Mouse (Mus musculus) E14TG2a.4 (cell line): Measurements from ENCODE around the gene Slc27a3.
A peak's percentile ranks its signal among the peaks of the same experiment; 100 is the strongest.

Experiments used
- H3K27me3 ChIP-seq: 2 replicates; pipeline ENCODE4 v1.6.1; 2014; ENCODE audit warnings: low read length, control low read depth; ENCODE audit not compliant: insufficient read depth
- H3K36me3 ChIP-seq: 2 replicates; pipeline ENCODE4 v1.6.1; 2014; ENCODE audit warnings: low read length, control low read depth; ENCODE audit not compliant: insufficient read depth
- H3K4me1 ChIP-seq: replicated peaks from 2 replicates; pipeline ENCODE4 v1.6.1; 2014; ENCODE audit warnings: low read depth, low read length, control low read depth
- H3K4me3 ChIP-seq: replicated peaks from 2 replicates; pipeline ENCODE4 v1.5.1; 2014; ENCODE audit warnings: mild to moderate bottlenecking, low read length
- H3K9me3 ChIP-seq: 2 replicates; pipeline ENCODE4 v1.6.1; 2014; ENCODE audit warnings: low read length, control low read depth
- CTCF ChIP-seq: conservative IDR thresholded peaks from 2 replicates; pipeline ENCODE4 v1.5.1; 2014; ENCODE audit warnings: low read length
- NANOG ChIP-seq: IDR thresholded peaks from 2 replicates; pipeline ENCODE4 v1.6.1; 2014; ENCODE audit warnings: borderline replicate concordance, low read length, mixed read lengths
- POU5F1 ChIP-seq: IDR thresholded peaks from 2 replicates; pipeline ENCODE4 v1.6.1; 2014; ENCODE audit warnings: low read length, borderline replicate concordance

Gene Slc27a3

GRCm38 (mm10) chr3:90427574-90427973, 37.8 kb upstream of the Slc27a3 start:
- no peaks in the 10 kb centered on the region for H3K9me3 ChIP-seq
- no peaks in the 10 kb centered on the region for H3K27me3 ChIP-seq
- TF ChIP-seq NANOG (no peak), POU5F1 (no peak), CTCF (no peak)
- peaks cover 77% of the 10 kb centered on the region for H3K36me3 ChIP-seq
- H3K4me3 ChIP-seq = no peak overlapping the region
- peaks cover 81% of the 10 kb centered on the region for H3K4me1 ChIP-seq

DNA sequence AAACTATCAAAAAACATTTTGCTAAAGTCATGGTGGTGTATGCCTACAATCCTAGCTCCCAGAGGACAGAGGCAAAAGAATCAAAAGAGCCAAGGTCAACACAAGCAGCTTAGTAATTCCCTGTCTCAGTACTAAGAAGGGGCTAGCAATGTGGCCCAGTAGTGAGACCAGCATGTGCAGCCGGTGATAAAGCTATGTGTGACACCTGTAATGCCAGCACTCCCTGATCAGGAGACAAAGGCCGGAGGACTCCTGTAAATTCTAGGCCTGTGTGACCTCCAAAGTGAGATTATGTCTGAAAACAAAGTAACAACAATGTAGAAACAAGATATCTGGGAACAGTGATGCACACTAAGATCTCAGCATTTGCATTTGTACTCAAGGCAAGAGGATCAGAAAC, 35.8 kb upstream of the Slc27a3 start:
- no peaks in the 10 kb centered on the region for H3K9me3 ChIP-seq
- H3K27me3 ChIP-seq = no peaks in the 10 kb centered on the region
- TF ChIP-seq POU5F1 (no peak), NANOG (no peak), CTCF (no peak)
- peaks cover 80% of the 10 kb centered on the region for H3K36me3 ChIP-seq
- H3K4me3 ChIP-seq = no peak overlapping the region
- peaks cover 72% of the 10 kb centered on the region for H3K4me1 ChIP-seq

- H3K9me3 ChIP-seq = no peaks in the 10 kb centered on the region
- H3K36me3 ChIP-seq = peaks cover 83% of the 10 kb centered on the region
- TF ChIP-seq POU5F1 (no peak), CTCF (no peak), NANOG (no peak)
- H3K27me3 ChIP-seq = no peaks in the 10 kb centered on the region
- H3K4me1 ChIP-seq = peaks cover 56% of the 10 kb centered on the region
- no peak overlapping the region for H3K4me3 ChIP-seq
Observed at GRCm38 (mm10) chr3:90423549-90423948, 33.8 kb upstream of the Slc27a3 start.

DNA sequence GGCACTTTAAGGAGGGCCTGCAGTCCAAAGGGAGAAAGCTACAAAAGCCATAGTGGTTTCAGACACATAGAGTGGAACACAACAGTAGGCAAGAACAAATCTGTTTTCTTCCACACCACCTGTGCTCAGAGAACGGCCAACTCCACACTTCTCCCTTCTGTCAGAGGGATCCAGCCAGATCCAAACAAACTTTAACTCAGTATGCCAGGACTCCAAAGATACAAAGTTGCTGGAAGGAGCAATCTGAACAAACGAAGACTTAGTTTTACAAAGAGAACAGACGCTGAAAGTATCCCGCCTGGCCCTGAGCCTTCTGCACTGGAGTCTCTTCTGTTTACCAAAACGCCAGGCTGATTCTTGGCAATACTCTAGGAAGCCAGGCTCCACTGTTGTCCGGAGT, 31.0 kb upstream of the Slc27a3 start:
- no peaks in the 10 kb centered on the region for H3K27me3 ChIP-seq
- H3K4me1 ChIP-seq = peaks cover 29% of the 10 kb centered on the region
- H3K4me3 ChIP-seq = no peak overlapping the region
- H3K9me3 ChIP-seq = no peaks in the 10 kb centered on the region
- TF ChIP-seq CTCF (no peak), NANOG (no peak), POU5F1 (no peak)
- H3K36me3 ChIP-seq = peaks cover 92% of the 10 kb centered on the region

DNA sequence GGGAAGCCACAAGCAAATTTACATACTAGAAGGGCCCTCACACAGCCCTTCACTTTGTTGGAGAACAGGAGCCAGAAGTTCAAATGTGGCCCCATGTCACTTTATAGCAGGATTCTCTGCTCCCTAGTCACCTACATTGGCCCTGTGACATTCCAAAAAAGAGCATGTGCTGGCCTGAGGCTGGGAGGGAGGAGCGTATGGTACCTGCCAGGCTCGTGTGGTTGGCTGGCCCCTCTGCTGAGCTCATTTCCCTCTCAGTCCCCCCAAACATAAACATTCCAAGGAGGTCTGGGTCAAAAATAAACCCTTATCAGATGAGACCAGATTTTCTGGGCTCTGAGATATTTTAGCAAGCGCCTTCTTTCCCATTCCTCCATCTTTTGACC, 23.3 kb upstream of the Slc27a3 start:
- Histone ChIP-seq H3K9me3 (no peaks in the 10 kb centered on the region), H3K4me3 (no peak overlapping the region)

GRCm38 (mm10) chr3:90412312-90413010, 22.7 kb upstream of the Slc27a3 start:
- Histone ChIP-seq H3K4me1 (peaks cover 11% of the 10 kb centered on the region), H3K27me3 (no peaks in the 10 kb centered on the region), H3K4me3 (no peak overlapping the region), H3K36me3 (peaks cover 98% of the 10 kb centered on the region), H3K9me3 (no peaks in the 10 kb centered on the region)
- TF ChIP-seq POU5F1 (no peak), CTCF (peak; percentile 93)

More for the DNA sequence above, 23.3 kb upstream of the Slc27a3 start:
- Histone ChIP-seq H3K27me3 (no peaks in the 10 kb centered on the region), H3K36me3 (peaks cover 98% of the 10 kb centered on the region), H3K4me1 (peaks cover 11% of the 10 kb centered on the region)
- TF ChIP-seq POU5F1 (no peak), NANOG (no peak), CTCF (no peak)

- TF ChIP-seq CTCF (no peak), POU5F1 (no peak), NANOG (no peak)
- Histone ChIP-seq H3K36me3 (peaks cover 100% of the 10 kb centered on the region), H3K27me3 (no peaks in the 10 kb centered on the region), H3K9me3 (no peaks in the 10 kb centered on the region), H3K4me3 (no peak overlapping the region), H3K4me1 (peaks cover 9% of the 10 kb centered on the region)
Observed at GRCm38 (mm10) chr3:90408721-90409120, 19.0 kb upstream of the Slc27a3 start.

GRCm38 (mm10) chr3:90406414-90406813, 16.7 kb upstream of the Slc27a3 start:
- TF ChIP-seq NANOG (no peak), POU5F1 (no peak), CTCF (no peak)
- no peak overlapping the region for H3K4me3 ChIP-seq
- H3K27me3 ChIP-seq = no peaks in the 10 kb centered on the region
- no peaks in the 10 kb centered on the region for H3K4me1 ChIP-seq
- no peaks in the 10 kb centered on the region for H3K9me3 ChIP-seq
- H3K36me3 ChIP-seq = peaks cover 100% of the 10 kb centered on the region

DNA sequence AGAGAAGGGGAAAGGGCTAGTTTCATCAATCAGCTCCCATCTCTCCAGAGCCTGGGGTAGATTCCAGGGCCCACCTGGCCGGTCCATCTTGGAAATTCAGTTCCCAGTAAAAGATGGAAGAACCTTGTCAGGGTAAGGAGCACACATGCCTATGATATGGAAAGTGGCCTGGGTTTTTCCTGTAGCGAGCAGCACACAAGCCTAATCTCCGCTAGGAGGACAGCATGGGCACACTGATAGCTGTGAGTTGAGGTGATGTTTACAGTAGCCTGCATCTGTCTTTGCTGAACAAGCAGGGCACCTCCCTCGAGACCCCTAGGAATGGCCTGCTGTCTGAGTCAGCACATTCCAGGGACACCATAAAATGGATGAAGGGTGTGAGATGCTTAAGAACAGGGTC, 14.9 kb upstream of the Slc27a3 start:
- Histone ChIP-seq H3K36me3 (peaks cover 100% of the 10 kb centered on the region), H3K27me3 (no peaks in the 10 kb centered on the region), H3K4me3 (no peak overlapping the region), H3K9me3 (no peaks in the 10 kb centered on the region), H3K4me1 (no peaks in the 10 kb centered on the region; the same call in 1 of the 2 replicates)
- TF ChIP-seq POU5F1 (no peak), NANOG (no peak), CTCF (no peak)
